Mouse (Mus musculus) heart, postnatal 14 days (tissue): Measurements from ENCODE around the gene Brms1l. TPM values are rescaled to one million over a fixed set of nuclear protein-coding genes. Genes with fewer than 3 reads are reported as not detected.
"Not testable (repeated sequence)": the region's sequence is repeated elsewhere in the genome, so short reads cannot be mapped to it uniquely, and the experiment has no call there.

Experiments
- DNase-seq, 2 experiments: peaks; one replicate each; pipeline ENCODE4 v3.0.0; 2021 to 2022
- intact Hi-C: fragments of 180-260 bp; cut with DNase I; formaldehyde crosslinking; loops from one replicate; pipeline ENCODE4 v1.15.1; 2025
- long read RNA-seq, 2 experiments: library from polyadenylated mRNA; stranded (forward); transcript quantifications; one replicate each; pipeline ENCODE4 v2.0.0; 2021
- total RNA-seq, 2 experiments: library from RNA; stranded (reverse); gene quantifications; 2 replicates each; pipeline ENCODE4 v1.2.3; 2021

The Brms1l gene
- 10 to 100 TPM; 22.3 to 23.9 TPM for total RNA-seq
- long read RNA-seq, experiment 1, transcript Brms1l-201 (10 exons, 2,609 nt) = major isoform, 36 of 42 reads
- long read RNA-seq, experiment 1, partial matches to known transcripts = 0 of 42 reads
- long read RNA-seq, experiment 1, other reads (novel, unspliced or antisense) = 6 of 42 reads
- long read RNA-seq, experiment 2, transcript Brms1l-201 (10 exons, 2,609 nt) = major isoform, 47 of 50 reads
- long read RNA-seq, experiment 2, partial matches to known transcripts = 0 of 50 reads
- long read RNA-seq, experiment 2, other reads (novel, unspliced or antisense) = 3 of 50 reads

GRCm38 (mm10) chr12:55836199-55836951 lies at the start of gene Brms1l:
TSS of gene Brms1l (plus strand) at chr12:55836324.
- DNase-seq = peak; percentile 93 to 94
- intact Hi-C loops = loop anchor here (10.0 kb wide), 2 partner anchors 342 to 532 kb away; partner anchors contain the start of genes Nfkbia and Ppp2r3c

- DNase-seq, intact Hi-C loops: not testable (repeated sequence)
Measured at GRCm38 (mm10) chr12:55794485-55794884, 41.6 kb upstream of the Brms1l start.

- DNase-seq = no peak
- intact Hi-C loops = loop anchor here (2.0 kb wide), 1 partner anchor 24 kb away; the partner anchor contains the start of gene Ralgapa1
Measured at GRCm38 (mm10) chr12:55797103-55797502, 39.0 kb upstream of the Brms1l start.

GRCm38 (mm10) chr12:55798745-55799144 lies 37.4 kb upstream of the Brms1l start:
- no peak for DNase-seq
- intact Hi-C loops = no loop called here

- intact Hi-C loops = no loop called here
- DNase-seq = no peak
Measured at GRCm38 (mm10) chr12:55800144-55800543, 36.0 kb upstream of the Brms1l start.

GRCm38 (mm10) chr12:55801131-55801530 lies 35.0 kb upstream of the Brms1l start:
- intact Hi-C loops = no loop called here
- DNase-seq = no peak

- no peak for DNase-seq
- intact Hi-C loops = no loop called here
Measured at GRCm38 (mm10) chr12:55805035-55805434, 31.1 kb upstream of the Brms1l start.

GRCm38 (mm10) chr12:55816488-55816887 lies 19.6 kb upstream of the Brms1l start:
- DNase-seq = no peak
- intact Hi-C loops = no loop called here

- DNase-seq = peak; percentile 39 to 55
- intact Hi-C loops = loop anchor here (2.0 kb wide), 1 partner anchor 23 kb away; no protein-coding TSS in a partner anchor
Measured at GRCm38 (mm10) chr12:55820119-55820660, 15.9 kb upstream of the Brms1l start.

- intact Hi-C loops = loop anchor here (2.0 kb wide), 1 partner anchor 24 kb away; no protein-coding TSS in a partner anchor
- peak; percentile 85 to 93 for DNase-seq
Measured at GRCm38 (mm10) chr12:55820661-55821314, 15.3 kb upstream of the Brms1l start, which contains the start of gene Ralgapa1. TSS of gene Ralgapa1 (minus strand) at chr12:55821167.

- intact Hi-C loops = no loop called here
- DNase-seq = no peak
Measured at GRCm38 (mm10) chr12:55824027-55824426, 12.1 kb upstream of the Brms1l start.

GRCm38 (mm10) chr12:55825537-55825936 lies 10.6 kb upstream of the Brms1l start:
- intact Hi-C loops = no loop called here
- DNase-seq = no peak

GRCm38 (mm10) chr12:55831101-55831500 lies 5.0 kb upstream of the Brms1l start:
- peak; percentile 77 to 83 for DNase-seq
- intact Hi-C loops = loop anchor here (1.0 to 10.0 kb wide), 4 partner anchors 53 to 526 kb away; partner anchors contain the start of genes Nfkbia and Ppp2r3c

- no peak for DNase-seq
Measured at GRCm38 (mm10) chr12:55832961-55833360, 3.2 kb upstream of the Brms1l start.

GRCm38 (mm10) chr12:55833906-55834625 lies 2.1 kb upstream of the Brms1l start:
- intact Hi-C loops = loop anchor here (5.0 to 10.0 kb wide), 3 partner anchors 112 to 529 kb away; partner anchors contain the start of genes Nfkbia and Ppp2r3c
- no peak for DNase-seq

More at GRCm38 (mm10) chr12:55832961-55833360, 3.2 kb upstream of the Brms1l start:
- intact Hi-C loops = loop anchor here (5.0 to 10.0 kb wide), 3 partner anchors 111 to 528 kb away; partner anchors contain the start of genes Nfkbia and Ppp2r3c

GRCm38 (mm10) chr12:55834891-55835290 lies 1.2 kb upstream of the Brms1l start:
- intact Hi-C loops = loop anchor here (5.0 to 10.0 kb wide), 3 partner anchors 113 to 530 kb away; partner anchors contain the start of genes Nfkbia and Ppp2r3c
- no peak for DNase-seq

GRCm38 (mm10) chr12:55835857-55836198 lies 296 bp upstream of the Brms1l start:
- DNase-seq = no peak
- intact Hi-C loops = loop anchor here (10.0 kb wide), 2 partner anchors 341 to 531 kb away; partner anchors contain the start of genes Nfkbia and Ppp2r3c

GRCm38 (mm10) chr12:55837495-55837894 lies 1.4 kb downstream of the Brms1l start:
- intact Hi-C loops = loop anchor here (10.0 kb wide), 2 partner anchors 343 to 533 kb away; partner anchors contain the start of genes Nfkbia and Ppp2r3c
- no peak for DNase-seq

GRCm38 (mm10) chr12:55846741-55847140 lies 10.6 kb downstream of the Brms1l start:
- no peak for DNase-seq
- intact Hi-C loops = no loop called here
